In the genomic region with DNA sequence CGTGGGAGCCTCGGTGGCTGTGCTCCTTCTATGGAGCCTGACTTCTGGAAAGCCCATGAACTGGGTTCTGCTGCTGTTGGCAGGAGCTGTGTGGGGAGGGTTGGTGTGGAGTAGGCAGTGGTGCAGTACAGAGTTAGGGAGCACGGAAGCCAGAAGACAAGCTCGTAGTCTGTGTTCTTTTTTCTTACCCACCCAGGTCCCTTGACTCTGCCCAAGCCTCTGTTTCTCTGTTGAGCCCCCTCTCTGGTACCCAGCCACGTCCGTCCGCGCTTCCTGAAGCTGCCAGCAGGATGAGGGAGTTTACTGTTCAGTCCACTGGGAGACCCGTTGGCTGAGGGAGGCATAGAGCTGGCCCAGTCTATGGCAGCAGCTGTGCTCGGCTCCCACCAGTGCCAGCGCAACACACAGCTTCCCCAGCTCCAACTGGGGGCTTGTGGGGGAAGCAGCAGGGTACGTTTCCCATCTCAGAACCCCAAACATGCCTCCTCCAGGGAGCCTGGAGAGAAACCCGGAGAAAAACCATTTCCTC, we compare ENCODE assay signal across 11 mouse cellular contexts. TPM values are rescaled to one million over a fixed set of nuclear protein-coding genes. Genes with fewer than 3 reads are reported as not detected.
A peak's percentile ranks its signal among the peaks of the same experiment; 100 is the strongest.
DNase-seq lines count a peak whose midpoint lies in the region; ATAC-seq and TF ChIP-seq lines count a peak whose summit lies in the region.
"Had no signal": no experiment of that assay in that cellular context is flagged by ENCODE, and none has a peak within 500 bp of the region (broad histone marks: within the 10 kb centered on the region; RNA-seq: fewer than 3 reads in every experiment).

No protein-coding gene starts in this region.

- peak; percentile 34; the same call in 1 of the 2 replicates for TF ChIP-seq CTCF in layer of hippocampus, adult 2 months (conservative IDR thresholded peaks at IDR 0.05)

- peak; percentile 53 for ATAC-seq in forebrain, embryonic 15.5 days (replicated peaks)
- ATAC-seq in neural tube, embryonic 13.5 days (ENCODE audit: low read depth): peak; percentile 69
- ATAC-seq in monocyte, adult 5-6 weeks (replicated peaks; ENCODE audit: insufficient number of reproducible peaks, low FRiP score, low TSS enrichment, poor library complexity, severe bottlenecking): no peak

- DNase-seq in layer of hippocampus, adult 11-12 months (ENCODE audit: low spot score): peak; percentile 30
- DNase-seq in layer of hippocampus, adult 9-10 months (ENCODE audit: low spot score): no peak
- peak in 1 of 2 experiments; percentile 30 for DNase-seq in layer of hippocampus, adult 2 months (ENCODE audit: low spot score in 2 of 2)
- DNase-seq in cerebellum, adult 18-20 months: no peak
- no peak for DNase-seq in liver

- H3K27me3 ChIP-seq in forebrain, embryonic 15.5 days: no peaks in the 10 kb centered on the region
- no peaks in the 10 kb centered on the region for H3K27me3 ChIP-seq in neural tube, embryonic 13.5 days

- peak overlapping the region; percentile 49 for H3K27ac ChIP-seq in forebrain, embryonic 15.5 days (replicated peaks)
- peak overlapping the region; percentile 79 for H3K27ac ChIP-seq in layer of hippocampus, adult 2 months
- peak overlapping the region; percentile 86 for H3K27ac ChIP-seq in neural tube, embryonic 13.5 days (replicated peaks)

- no peaks in the 10 kb centered on the region for H3K9me3 ChIP-seq in forebrain, embryonic 15.5 days
- no peaks in the 10 kb centered on the region for H3K9me3 ChIP-seq in neural tube, embryonic 13.5 days

- 63% methylated on average over 13 of the region's 13 CpGs for WGBS in forebrain, embryonic 15.5 days
- 44% methylated on average over 13 of the region's 13 CpGs for WGBS in neural tube, embryonic 13.5 days

- peaks cover 51% of the 10 kb centered on the region for H3K36me3 ChIP-seq in forebrain, embryonic 15.5 days
- H3K36me3 ChIP-seq in neural tube, embryonic 13.5 days: peaks cover 55% of the 10 kb centered on the region

- H3K4me2 ChIP-seq in forebrain, embryonic 15.5 days (replicated peaks): no peak overlapping the region
- H3K4me2 ChIP-seq in neural tube, embryonic 13.5 days: no peak overlapping the region

- no peak overlapping the region for H3K9ac ChIP-seq in forebrain, embryonic 15.5 days (replicated peaks)
- H3K9ac ChIP-seq in neural tube, embryonic 13.5 days: 0 out of 2 replicates have a peak overlapping the region, but pooled peaks have one; percentile 41

- H3K4me3 ChIP-seq in forebrain, embryonic 15.5 days: no peak overlapping the region
- no peak overlapping the region for H3K4me3 ChIP-seq in layer of hippocampus, adult 2 months
- no peak overlapping the region for H3K4me3 ChIP-seq in neural tube, embryonic 13.5 days

- peaks cover 22% of the 10 kb centered on the region for H3K4me1 ChIP-seq in forebrain, embryonic 15.5 days
- peaks cover 51% of the 10 kb centered on the region for H3K4me1 ChIP-seq in neural tube, embryonic 13.5 days (replicated peaks)

RNA-seq across cellular contexts. Expression of a gene that starts 7.3 kb away (rescaled TPM):
- polyA plus RNA-seq in forebrain, embryonic 15.5 days (2015; fragmentation: Nextera tagmentation; extraction: Ambion mirVana): 3.9 and 4.6 TPM in 2 replicates
- 1 to 10 TPM in 1 of 2 experiments, under 1 TPM in 1; 0.79 to 1.2 TPM for total RNA-seq in layer of hippocampus, adult 2 months (2021)
- polyA plus RNA-seq in neural tube, embryonic 13.5 days (2015; fragmentation: Nextera tagmentation; extraction: Ambion mirVana): 10.4 and 10.8 TPM in 2 replicates
- total RNA-seq in monocyte, adult 5-6 weeks (2017): not detected in 3 replicates
- total RNA-seq: megakaryocyte progenitor cell, adult 5-6 weeks; MEL had no signal
- polyA plus RNA-seq: heart, embryonic 16.5 days had no signal

RNA-seq across cellular contexts. Expression of a gene that starts 17.7 kb away (rescaled TPM):
- polyA plus RNA-seq in forebrain, embryonic 15.5 days (2015; fragmentation: Nextera tagmentation; extraction: Ambion mirVana): 207 TPM in 2 replicates
- 100 to 1,000 TPM; 146 to 147 TPM for total RNA-seq in layer of hippocampus, adult 2 months (2021)
- polyA plus RNA-seq in neural tube, embryonic 13.5 days (2015; fragmentation: Nextera tagmentation; extraction: Ambion mirVana): 183 and 199 TPM in 2 replicates
- 154 to 190 TPM (median 159 TPM) in 3 replicates for total RNA-seq in monocyte, adult 5-6 weeks (2017)

RNA-seq across cellular contexts. Expression of a gene that starts 17.9 kb away (rescaled TPM):
- polyA plus RNA-seq in forebrain, embryonic 15.5 days (2015; fragmentation: Nextera tagmentation; extraction: Ambion mirVana): 104 and 105 TPM in 2 replicates
- total RNA-seq in layer of hippocampus, adult 2 months (2021): 10 to 100 TPM; 58.1 to 63.3 TPM
- polyA plus RNA-seq in neural tube, embryonic 13.5 days (2015; fragmentation: Nextera tagmentation; extraction: Ambion mirVana): 123 and 124 TPM in 2 replicates
- 47.2 to 70.4 TPM (median 56.3 TPM) in 3 replicates for total RNA-seq in monocyte, adult 5-6 weeks (2017)

RNA-seq across cellular contexts. Expression of a gene that starts 36.4 kb away (rescaled TPM):
- polyA plus RNA-seq in forebrain, embryonic 15.5 days (2015; fragmentation: Nextera tagmentation; extraction: Ambion mirVana): 48.0 and 51.5 TPM in 2 replicates
- 10 to 100 TPM; 15.0 to 18.2 TPM for total RNA-seq in layer of hippocampus, adult 2 months (2021)
- polyA plus RNA-seq in neural tube, embryonic 13.5 days (2015; fragmentation: Nextera tagmentation; extraction: Ambion mirVana): 46.8 and 50.5 TPM in 2 replicates
- 0.67 to 2.7 TPM (median 1.2 TPM) in 3 replicates for total RNA-seq in monocyte, adult 5-6 weeks (2017)
